Mouse (Mus musculus) lung, adult 2 months (tissue): ENCODE results near the gene Tra2a. TPM values are rescaled to one million over a fixed set of nuclear protein-coding genes. Genes with fewer than 3 reads are reported as not detected.

Source experiments
- DNase-seq: peaks from one replicate; pipeline ENCODE4 v3.0.0; 2022
- H3K4me1 ChIP-seq: fragments of 200-500 bp; 2 replicates; pipeline ENCODE4 v1.6.1; 2011; ENCODE audit warnings: low read length; ENCODE audit not compliant: control insufficient read depth, insufficient read depth
- H3K4me3 ChIP-seq: fragments of 200-500 bp; replicated peaks from 2 replicates; pipeline ENCODE3; 2011; ENCODE audit warnings: low read depth, mild to moderate bottlenecking, control low read depth, low read length; ENCODE audit errors: extremely low read depth
- CTCF ChIP-seq: fragments of 200-500 bp; IDR thresholded peaks from 2 replicates; pipeline ENCODE4 v1.5.1; 2011; ENCODE audit warnings: mild to moderate bottlenecking, low read length, control low read depth; ENCODE audit not compliant: insufficient read depth
- POLR2A ChIP-seq: fragments of 200-500 bp; IDR thresholded peaks from 2 replicates; pipeline ENCODE4 v1.6.1; 2011; ENCODE audit warnings: low read depth, mild to moderate bottlenecking, control low read depth, low read length, borderline replicate concordance; ENCODE audit errors: extremely low read depth
- WGBS: fragments of 180-500 bp; shearing (Covaris S2); methylation state at CpG from one replicate; pipeline ENCODE4 v1.1.7; 2018; 5-methylcytosine and 5-hydroxymethylcytosine counted together
- polyA plus RNA-seq: library from polyadenylated mRNA; depleted of rRNA; stranded (reverse); fragments of >200 nt; gene quantifications from 2 replicates; pipeline ENCODE4 v1.2.3, GENCODE M21; 2012

Gene Tra2a
- polyA plus RNA-seq, 1 experiment: 41.0 TPM

DNA sequence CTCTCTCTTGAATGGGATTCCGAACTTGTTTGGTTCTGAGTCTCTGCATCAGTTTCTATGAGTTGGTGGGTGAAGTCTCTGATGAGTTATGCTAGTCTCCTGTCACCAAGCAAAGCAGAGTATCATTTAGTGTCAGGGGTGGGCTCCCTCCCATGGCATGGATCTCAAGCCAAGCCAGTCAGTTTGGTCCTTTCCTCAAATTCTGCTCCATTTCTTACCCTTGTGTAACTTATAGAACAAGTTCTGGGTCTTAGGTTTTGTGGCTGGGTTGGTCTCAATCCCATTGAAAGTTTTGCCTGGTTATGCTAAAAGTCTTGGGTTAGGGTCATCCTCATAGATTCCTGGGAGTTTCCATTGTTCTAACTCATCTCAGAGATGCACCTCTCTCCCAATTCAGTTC, 21.5 kb downstream of the Tra2a start:
- H3K4me1 ChIP-seq: no peaks in the 10 kb centered on the region
- DNase-seq: no peak
- TF ChIP-seq POLR2A: no peak
- no peak for TF ChIP-seq CTCF
- H3K4me3 ChIP-seq: no peak overlapping the region
- WGBS: 90% methylated on average over 1 of the region's 1 CpGs

DNA sequence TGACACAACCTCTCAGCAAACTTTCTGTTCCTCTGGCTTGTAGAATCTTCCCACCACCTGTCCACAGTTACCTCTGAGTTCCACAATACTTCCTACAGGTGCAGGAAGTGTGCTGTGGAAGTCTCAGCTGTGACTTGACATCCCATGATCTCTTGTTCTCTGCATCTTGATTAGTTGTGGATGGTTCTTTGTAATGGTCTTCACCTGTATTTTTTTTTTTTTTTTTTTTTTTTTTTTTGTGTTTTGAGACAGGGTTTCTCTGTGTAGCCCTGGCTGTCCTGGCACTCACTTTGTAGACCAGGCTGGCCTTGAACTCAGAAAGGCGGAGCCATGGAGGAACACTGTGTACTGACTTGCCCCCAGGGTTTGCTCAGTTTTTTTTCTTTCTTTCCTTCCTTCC, 22.3 kb downstream of the Tra2a start:
- DNase-seq: no peak

DNA sequence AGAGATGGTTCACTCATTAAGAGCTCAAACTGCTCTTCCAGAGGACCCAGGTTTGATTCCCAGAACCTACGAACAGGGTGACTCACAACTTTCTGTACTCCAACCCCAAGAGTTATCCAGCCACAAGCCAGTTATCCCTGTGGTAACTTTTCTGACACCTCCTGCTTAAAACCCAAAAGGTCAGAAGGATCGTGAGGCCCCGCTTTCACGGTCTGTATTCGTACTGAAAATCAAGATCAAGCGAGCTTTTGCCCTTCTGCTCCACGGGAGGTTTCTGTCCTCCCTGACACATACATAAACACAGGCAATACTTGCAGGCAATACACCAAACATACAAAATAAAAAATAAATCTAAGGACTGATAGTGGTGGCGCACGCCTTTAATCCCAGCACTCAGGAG, 27.5 kb downstream of the Tra2a start:
- Histone ChIP-seq H3K4me1 (no peaks in the 10 kb centered on the region), H3K4me3 (no peak overlapping the region)
- DNase-seq: peak; percentile 100
- TF ChIP-seq CTCF (no peak), POLR2A (no peak)
- 61% methylated on average over 9 of the region's 9 CpGs for WGBS

More for the DNA sequence above, 22.3 kb downstream of the Tra2a start:
- H3K4me3 ChIP-seq: no peak overlapping the region
- no peaks in the 10 kb centered on the region for H3K4me1 ChIP-seq
- 95% methylated on average over 1 of the region's 1 CpGs for WGBS
- TF ChIP-seq CTCF (no peak), POLR2A (no peak)

DNA sequence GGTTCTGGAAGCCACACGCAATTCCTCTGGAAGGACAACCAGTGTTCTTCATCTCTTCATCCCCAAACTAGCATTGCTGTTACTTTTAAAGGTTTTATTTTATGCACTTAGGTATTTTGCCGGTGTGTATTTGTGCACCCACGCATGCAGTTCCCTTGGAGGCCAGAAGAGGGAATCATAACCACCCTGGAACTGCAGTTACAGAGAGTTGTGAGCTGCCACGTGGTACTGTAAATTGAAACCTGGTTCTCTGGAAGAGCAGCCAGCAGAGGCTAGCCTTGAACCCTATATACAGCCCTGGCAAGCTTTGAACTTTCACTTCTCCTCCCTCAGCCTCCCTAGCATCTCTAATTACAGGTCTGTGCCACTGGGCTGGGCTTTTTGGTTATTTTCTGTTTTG, 30.5 kb downstream of the Tra2a start:
- WGBS: 56% methylated on average over 4 of the region's 4 CpGs
- Histone ChIP-seq H3K4me1 (no peaks in the 10 kb centered on the region), H3K4me3 (no peak overlapping the region)
- TF ChIP-seq POLR2A: no peak
- peak; percentile 30; the same call in 1 of the 2 replicates for TF ChIP-seq CTCF
- no peak for DNase-seq

DNA sequence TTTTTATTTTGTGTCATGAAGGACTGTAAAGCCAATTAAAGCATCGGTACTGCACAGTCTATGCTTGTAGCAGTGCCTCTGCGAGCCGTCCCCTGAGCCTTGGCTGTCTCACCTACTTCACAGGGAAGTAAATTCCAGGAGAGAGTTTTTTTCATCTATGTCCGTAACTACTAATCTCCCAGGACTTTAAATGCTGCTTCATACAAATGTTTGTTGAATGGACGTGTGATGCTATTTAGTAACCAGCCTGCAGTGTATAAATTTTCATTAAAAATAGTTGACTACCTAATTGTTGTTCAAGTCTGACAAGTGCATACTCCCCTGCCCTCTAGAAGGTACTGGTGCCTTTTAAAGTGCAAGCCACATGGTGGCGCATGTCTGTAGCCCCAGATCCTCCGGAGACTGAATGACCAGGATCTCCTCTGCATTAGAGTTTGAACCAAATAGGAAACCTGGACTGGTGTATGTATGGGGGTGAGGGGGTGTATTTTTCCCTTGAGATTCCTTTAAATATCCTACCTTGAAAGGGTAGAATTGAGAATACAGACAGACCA, 35.6 kb downstream of the Tra2a start:
- Histone ChIP-seq H3K4me3 (no peak overlapping the region), H3K4me1 (no peaks in the 10 kb centered on the region)
- TF ChIP-seq CTCF (peak; percentile 77), POLR2A (no peak)
- no peak for DNase-seq
- 16% methylated on average over 7 of the region's 7 CpGs for WGBS

DNA sequence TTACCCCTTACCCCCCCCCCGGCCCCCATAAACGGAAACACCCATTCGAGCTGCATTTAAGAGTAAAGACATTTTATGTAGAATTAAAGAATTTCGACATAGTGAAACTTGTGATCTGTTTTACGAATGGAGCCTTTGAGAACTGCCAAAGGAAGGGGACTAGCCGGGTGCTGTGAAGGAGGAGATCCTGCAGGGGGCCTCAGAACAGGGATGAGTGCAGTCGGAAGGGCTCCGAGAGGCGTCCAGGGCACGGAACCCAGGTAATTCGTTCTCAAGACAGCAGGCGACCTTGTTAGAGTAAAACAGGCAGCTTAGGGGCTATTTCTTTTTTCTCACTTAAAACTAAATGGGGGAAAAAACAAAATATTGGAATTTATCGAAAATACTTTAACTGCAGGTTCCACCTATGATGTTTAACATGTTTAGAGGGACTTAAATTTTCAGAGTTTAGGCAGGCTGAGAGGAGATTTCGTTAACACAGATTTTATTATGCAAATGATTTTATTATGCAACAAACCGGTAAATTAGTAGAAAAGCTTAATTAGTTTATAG, 36.6 kb downstream of the Tra2a start:
- no peak for DNase-seq
- TF ChIP-seq CTCF (no peak), POLR2A (no peak)
- Histone ChIP-seq H3K4me3 (no peak overlapping the region), H3K4me1 (no peaks in the 10 kb centered on the region)
- WGBS: 9% methylated on average over 15 of the region's 15 CpGs

DNA sequence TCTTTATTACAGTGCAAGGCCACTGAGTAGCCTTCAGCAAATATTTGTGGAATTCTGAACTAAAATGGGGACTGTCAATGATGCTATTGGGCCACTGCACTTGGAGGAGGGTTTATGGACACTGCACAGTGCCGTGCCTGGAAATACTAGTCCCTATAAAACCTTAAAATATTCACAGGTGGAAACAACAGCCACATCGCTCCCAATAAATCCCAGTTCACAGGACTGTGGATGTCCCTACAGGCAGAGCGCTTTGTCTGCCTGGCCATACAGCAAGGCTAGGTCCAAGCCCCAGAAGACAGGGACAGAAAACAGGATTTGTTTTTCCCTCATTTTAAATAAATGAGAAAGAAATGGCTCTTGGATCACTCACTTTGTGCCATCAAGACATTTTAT, 38.1 kb downstream of the Tra2a start:
- no peak for TF ChIP-seq POLR2A
- no peak for TF ChIP-seq CTCF
- 89% methylated on average over 3 of the region's 3 CpGs for WGBS
- no peak for DNase-seq
- Histone ChIP-seq H3K4me3 (no peak overlapping the region), H3K4me1 (no peaks in the 10 kb centered on the region)

DNA sequence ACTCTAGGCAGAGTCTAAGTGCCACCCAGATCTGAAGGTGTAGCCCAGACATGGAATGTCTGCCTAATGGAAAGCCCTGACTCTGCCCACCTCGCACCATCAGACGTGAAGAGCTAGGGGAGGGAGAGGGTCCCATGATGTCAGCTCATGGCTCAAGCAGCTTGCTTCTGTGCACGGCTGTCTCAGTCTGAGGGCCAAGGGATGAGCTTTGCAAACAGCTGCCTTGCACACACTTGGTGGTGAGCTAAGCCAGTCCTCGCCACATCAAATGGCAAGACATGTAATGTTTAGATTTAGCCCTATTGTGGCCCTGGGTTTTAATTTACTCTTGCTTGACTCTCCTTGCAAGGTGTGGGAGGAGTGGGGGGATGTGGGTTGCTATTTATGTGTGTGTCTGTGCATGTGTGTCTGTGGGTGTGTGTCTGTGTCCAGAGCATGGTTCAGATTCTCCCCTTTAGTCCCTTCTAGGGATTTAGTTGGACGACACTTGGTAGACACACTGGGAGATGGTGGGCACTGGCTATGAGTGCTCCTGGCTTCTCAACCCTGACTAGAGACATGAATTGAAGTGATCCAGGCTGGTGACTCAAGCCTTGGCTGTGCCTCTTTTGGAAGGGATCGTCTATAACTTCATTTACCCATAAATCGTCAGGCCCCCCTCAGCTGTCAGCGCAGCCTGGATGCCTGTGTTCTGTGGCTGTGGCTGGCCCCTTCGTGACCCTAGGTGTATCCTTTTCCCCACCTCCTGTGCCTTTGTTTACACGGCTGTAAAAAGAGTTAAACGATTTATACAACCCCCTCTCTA, 38.7 kb downstream of the Tra2a start:
- WGBS: 50% methylated on average over 11 of the region's 11 CpGs
- no peaks in the 10 kb centered on the region for H3K4me1 ChIP-seq
- no peak for TF ChIP-seq POLR2A
- TF ChIP-seq CTCF: no peak
- no peak for DNase-seq
- H3K4me3 ChIP-seq: no peak overlapping the region

DNA sequence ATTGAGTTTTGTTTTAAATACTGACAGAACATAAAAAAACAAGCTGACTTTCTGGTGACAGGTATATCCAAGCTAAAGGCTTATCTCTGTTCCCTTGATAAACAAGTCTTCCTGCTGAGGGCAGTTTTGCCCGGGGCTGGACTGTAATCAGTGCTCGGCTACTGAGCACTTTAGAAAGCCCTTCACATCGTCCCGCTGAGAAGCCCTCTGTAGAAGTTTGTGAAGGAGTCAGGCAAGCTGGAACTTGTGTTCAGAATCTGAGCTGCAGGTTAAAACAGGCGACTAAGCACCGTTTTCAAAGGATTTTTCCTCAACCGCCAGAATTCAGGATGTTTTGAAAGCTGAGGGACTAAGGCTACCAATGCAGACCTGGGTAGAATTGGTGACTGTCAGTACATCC, 41.9 kb downstream of the Tra2a start:
- 17% methylated on average over 7 of the region's 7 CpGs for WGBS
- no peak for DNase-seq
- Histone ChIP-seq H3K4me3 (no peak overlapping the region), H3K4me1 (peaks cover 5% of the 10 kb centered on the region; the same call in 1 of the 2 replicates)
- no peak for TF ChIP-seq CTCF
- TF ChIP-seq POLR2A: no peak
